In the genomic region with DNA sequence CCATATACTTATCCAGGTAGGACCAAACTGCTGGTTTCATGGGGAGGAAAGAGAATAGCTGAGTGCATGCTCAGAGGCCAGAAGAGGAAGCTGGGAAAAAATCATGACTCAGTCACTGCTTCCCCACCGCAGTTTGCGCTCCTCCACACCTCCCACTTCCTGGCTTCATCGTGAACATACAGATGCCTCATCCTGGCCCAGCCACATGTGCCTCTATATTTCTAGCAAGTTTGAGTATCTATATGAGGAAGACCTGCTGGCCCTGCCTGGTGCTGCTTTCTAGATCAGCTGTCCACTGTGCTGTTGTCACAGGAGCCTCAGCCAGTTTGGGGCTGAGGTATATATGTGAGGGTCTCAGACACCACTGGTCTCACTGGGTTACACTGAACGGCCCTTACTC, we compare ENCODE assay signal across 10 mouse cellular contexts.
A peak's percentile ranks its signal among the peaks of the same experiment; 100 is the strongest.
DNase-seq lines count a peak whose midpoint lies in the region; ATAC-seq lines count a peak whose summit lies in the region.
"Had no signal": no experiment of that assay in that cellular context is flagged by ENCODE, and none has a peak within 500 bp of the region (broad histone marks: within the 10 kb centered on the region; RNA-seq: fewer than 3 reads in every experiment).

No protein-coding gene starts in this region.

- H3K4me3 ChIP-seq in forebrain, embryonic 13.5 days, result no peak overlapping the region
- H3K4me3 ChIP-seq: embryonic facial prominence, embryonic 13.5 days had no signal

- no peak overlapping the region for H3K27ac ChIP-seq in forebrain, embryonic 13.5 days

- H3K9ac ChIP-seq in forebrain, embryonic 13.5 days, result no peak overlapping the region
- H3K9ac ChIP-seq: embryonic facial prominence, embryonic 13.5 days had no signal

- no peaks in the 10 kb centered on the region for H3K4me1 ChIP-seq in forebrain, embryonic 13.5 days

- no peaks in the 10 kb centered on the region for H3K27me3 ChIP-seq in forebrain, embryonic 13.5 days
- H3K27me3 ChIP-seq: embryonic facial prominence, embryonic 13.5 days; Patski had no signal

- DNase-seq in left cerebral cortex, adult 11 months (ENCODE audit: low spot score), result peak; percentile 59
- DNase-seq in left cerebral cortex, postnatal 10 days (ENCODE audit: extremely low spot score in 1 of 2, low spot score in 2 of 2), result no peak
- DNase-seq in right cerebral cortex, adult 2 months (ENCODE audit: low spot score in 2 of 2), result peak; percentile 73 to 75
- no peak for DNase-seq in kidney, adult 18-20 months
- DNase-seq: kidney, postnatal 36 days had no signal

- no peak overlapping the region for H3K4me2 ChIP-seq in forebrain, embryonic 13.5 days
- H3K4me2 ChIP-seq: embryonic facial prominence, embryonic 13.5 days had no signal

- WGBS in forebrain, embryonic 13.5 days, result 91% methylated on average over 4 of the region's 4 CpGs

- intact Hi-C loops in left cerebral cortex, postnatal 10 days (cut with DNase I), result no loop called here

- ATAC-seq in activated CD4-positive, CD25-positive, alpha-beta regulatory T cell, adult 4 months, result peak; percentile 26
- peak; percentile 83 to 90 for ATAC-seq in hematopoietic stem cell, adult 5-6 weeks (replicated peaks in 1 of 2; ENCODE audit: insufficient read depth in 1 of 2, low FRiP score in 2 of 2, low TSS enrichment in 1 of 2, low read depth in 1 of 2, poor library complexity in 2 of 2, severe bottlenecking in 2 of 2)
- no peak for ATAC-seq in forebrain, embryonic 13.5 days
- ATAC-seq: Patski had no signal

- no peaks in the 10 kb centered on the region for H3K9me3 ChIP-seq in forebrain, embryonic 13.5 days (replicated peaks)
- H3K9me3 ChIP-seq: embryonic facial prominence, embryonic 13.5 days had no signal

- peaks cover 46% of the 10 kb centered on the region for H3K36me3 ChIP-seq in forebrain, embryonic 13.5 days (ENCODE audit: poor library complexity, severe bottlenecking)

Comparison
In these comparisons a context has a peak if more than half of its experiments do, and no peak if none do; other contexts are left out.
1. DNase-seq: peak in left cerebral cortex, adult 11 months (single experiment) and right cerebral cortex, adult 2 months (2 of 2); none in left cerebral cortex, postnatal 10 days (0 of 2) and kidney, adult 18-20 months (single experiment).